Mouse (Mus musculus) liver (tissue): ENCODE data around the gene Got2.
A peak's percentile ranks its signal among the peaks of the same experiment; 100 is the strongest.
"Not testable (repeated sequence)": the region's sequence is repeated elsewhere in the genome, so short reads cannot be mapped to it uniquely, and the experiment has no call there.

Experiments
- DNase-seq: peaks from one replicate; pipeline ENCODE4 v3.0.0-alpha.2; 2020; ENCODE audit warnings: mixed read lengths

Got2 gene

GRCm38 (mm10) chr8:95864851-95865250, 23.5 kb downstream of the Got2 start:
- not testable (repeated sequence) for DNase-seq

DNA sequence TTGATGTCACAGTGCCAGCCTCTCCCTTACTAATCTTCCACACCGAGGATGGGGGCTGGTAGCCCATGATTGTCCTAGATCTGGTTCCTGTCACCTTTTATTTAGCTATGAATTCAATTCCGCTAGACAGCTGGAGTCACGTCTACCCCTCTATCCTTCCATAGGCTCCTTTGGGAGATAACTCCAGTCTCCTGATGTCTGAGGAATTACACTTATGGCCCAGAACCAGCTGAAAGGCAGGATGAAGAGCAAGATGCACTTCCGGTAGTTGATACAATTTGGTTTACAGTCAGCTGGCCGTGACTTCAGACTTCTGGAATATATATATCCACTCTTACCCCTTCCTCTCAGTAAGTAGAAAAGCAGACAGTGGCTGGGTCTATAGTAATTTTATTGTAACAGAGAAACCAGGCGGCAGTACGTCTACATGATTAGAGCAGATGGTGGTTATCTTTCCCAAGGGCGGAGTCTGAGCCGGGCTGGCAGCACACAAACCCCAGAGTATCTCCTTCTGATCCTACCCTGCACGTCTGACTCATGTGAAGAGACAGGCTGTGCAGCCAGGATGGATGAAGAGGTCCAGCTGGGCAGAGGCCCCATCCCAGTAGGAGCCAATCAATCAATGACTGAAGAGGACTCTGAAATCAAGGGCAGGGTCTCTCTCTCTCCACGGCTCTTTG, 24.4 kb downstream of the Got2 start:
- DNase-seq = not testable (repeated sequence)

GRCm38 (mm10) chr8:95854174-95854573, 34.2 kb downstream of the Got2 start:
- no peak for DNase-seq

DNA sequence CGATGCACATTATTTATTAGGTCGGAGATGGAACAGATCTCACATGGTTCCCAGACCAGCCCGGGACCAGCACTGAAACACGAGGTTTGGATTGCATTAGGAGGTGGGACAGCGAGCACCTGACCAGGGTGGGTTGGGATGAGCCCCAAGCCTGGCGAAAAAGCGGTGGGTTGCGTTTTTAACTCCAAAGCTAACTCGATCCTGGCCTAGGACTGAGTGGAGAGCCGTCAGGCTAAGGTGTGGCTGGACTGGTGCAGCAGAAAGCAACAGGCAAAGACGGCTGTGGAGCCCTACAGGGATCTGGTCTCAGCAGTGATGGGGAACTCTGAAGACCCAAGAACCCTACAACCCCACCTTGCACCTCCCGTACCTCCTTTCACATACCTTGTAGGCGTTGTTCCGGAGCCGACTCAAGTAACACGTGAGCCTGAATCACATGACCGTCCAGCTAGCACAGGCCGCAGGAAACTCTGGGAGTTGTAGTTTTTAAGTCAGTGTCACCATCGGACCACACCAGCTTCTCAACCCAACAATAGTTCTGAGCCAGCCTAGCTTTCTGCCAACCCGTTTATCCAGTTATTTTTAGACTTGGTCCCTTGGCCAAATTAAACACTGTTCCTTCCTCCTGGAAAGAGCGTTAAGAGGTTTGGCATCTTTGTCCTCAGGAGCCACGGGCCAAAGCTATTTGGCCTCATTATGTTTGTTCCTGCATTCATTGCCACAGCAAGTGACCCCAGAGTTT, 35.1 kb downstream of the Got2 start, which contains the start of gene Slc38a7:
TSS of gene Slc38a7 (minus strand) at position 438 of the 742 bp plus-strand sequence.
- peak; percentile 64 for DNase-seq

GRCm38 (mm10) chr8:95852290-95852689, 36.1 kb downstream of the Got2 start:
- DNase-seq = peak; percentile 24

GRCm38 (mm10) chr8:95850326-95850725, 38.0 kb downstream of the Got2 start:
- no peak for DNase-seq

DNA sequence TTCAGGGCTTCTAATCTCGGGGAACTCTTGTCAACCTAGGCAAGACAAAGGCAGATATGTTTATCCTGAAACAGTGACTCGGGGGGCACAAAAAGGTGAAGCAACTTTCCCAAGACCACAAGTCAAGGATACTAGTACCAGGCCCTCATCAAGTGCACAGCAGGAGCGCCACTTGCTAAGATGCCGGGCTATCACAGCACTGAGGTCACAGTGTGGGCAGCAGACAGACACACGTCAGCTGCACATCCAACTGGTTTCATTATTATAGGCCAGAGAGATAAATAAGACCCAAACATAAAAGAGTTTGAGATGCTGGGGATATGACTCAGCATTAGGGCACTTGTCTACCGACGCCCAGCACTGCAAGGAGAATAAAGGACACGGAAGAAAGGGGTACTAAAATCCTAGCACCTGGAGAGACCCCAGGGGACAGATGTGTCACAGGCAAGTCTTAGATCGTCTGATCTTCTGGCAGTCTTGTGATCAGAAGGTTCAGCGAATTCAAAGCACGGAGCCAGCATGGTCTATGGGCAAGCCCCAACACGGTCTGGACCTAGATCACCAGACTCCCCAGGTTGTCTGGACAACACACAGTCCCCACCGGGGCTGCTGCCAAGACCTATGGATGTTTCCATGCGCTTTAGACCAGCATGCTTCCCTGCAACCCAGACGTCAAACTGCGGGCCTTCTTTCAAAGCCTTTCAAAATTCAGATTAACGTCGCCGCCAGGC, 39.4 kb downstream of the Got2 start:
- DNase-seq = no peak

- DNase-seq = no peak
These were observed 40.2 kb downstream of the Got2 start for GRCm38 (mm10) chr8:95848061-95848551.

DNA sequence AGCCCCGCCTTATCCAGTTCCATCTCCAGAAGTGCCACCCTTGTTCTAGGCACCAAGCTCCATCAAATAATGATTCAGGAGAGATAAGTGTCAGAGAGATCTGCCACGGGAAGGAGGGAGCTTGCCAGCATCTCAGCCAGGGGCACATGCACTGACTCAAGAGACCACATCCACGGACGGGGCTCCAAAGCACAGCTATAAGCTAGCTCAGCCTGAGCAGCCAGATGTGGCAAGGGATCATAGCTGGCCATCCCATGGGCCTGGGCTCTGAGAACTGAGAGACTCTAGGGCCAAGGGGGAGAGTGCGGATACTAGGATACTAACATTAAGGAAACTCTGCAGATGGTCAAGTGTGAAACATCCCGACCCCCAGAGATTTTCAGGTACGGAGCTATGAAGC, 43.3 kb downstream of the Got2 start:
- no peak for DNase-seq

DNA sequence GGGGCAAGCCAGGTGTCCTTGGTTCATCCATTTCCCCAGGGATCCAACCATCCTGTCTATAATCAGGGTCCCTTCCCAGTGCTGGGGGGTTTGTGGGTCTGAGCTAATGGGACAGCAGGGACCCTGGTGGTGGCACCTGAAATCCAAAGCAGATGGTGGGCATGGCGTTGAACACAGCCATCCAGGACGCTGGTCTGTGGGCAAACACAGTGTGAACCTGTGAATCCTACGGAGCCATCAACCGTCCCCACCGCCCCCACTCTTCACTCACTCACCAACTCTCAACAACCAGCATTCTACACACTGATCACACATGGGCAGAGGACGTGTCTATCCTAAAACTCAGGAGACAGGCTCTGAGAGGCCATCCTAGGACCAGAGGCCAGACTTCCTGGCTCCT, 44.4 kb downstream of the Got2 start:
- DNase-seq = no peak

- no peak for DNase-seq
These were observed 46.9 kb downstream of the Got2 start for GRCm38 (mm10) chr8:95841436-95841835.

DNA sequence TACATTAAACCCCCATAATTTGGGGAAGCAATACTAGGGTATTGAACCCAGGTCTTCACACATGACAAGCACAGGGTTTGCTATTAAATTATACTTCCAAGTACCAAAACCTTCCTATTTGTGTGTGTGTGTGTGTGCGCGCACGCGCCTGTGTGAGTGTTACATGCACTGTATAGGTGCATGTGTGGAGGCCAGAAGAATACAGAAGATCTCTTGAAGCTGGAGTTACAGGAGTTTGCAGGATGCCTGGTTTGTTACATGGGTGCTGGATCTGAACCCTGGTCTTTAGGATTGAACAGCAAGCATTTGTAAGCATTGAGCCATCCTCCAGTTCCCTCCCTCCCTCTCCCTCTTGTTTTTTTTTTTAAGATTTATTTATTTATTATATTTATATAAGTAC, 49.1 kb downstream of the Got2 start:
- DNase-seq = no peak

DNA sequence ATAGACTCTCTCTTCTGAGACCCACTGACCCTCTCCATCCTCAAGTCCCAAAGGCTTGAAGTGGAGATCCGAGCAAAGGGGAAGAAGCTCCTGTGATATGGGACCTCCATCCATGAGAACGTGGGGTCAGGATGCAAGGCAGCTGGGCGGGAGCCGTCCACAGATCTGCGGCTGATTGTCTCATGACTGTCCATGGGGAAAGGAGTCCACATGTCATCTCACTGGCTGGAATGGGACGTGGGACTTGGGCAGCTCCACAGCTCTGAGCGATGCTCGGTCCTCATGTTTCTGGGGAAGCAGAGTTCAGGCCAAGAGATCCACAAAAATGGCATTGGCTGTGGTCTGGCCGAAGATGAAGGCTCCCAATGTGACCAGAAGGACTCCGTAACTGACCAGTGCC, 51.1 kb downstream of the Got2 start:
- DNase-seq = no peak

DNA sequence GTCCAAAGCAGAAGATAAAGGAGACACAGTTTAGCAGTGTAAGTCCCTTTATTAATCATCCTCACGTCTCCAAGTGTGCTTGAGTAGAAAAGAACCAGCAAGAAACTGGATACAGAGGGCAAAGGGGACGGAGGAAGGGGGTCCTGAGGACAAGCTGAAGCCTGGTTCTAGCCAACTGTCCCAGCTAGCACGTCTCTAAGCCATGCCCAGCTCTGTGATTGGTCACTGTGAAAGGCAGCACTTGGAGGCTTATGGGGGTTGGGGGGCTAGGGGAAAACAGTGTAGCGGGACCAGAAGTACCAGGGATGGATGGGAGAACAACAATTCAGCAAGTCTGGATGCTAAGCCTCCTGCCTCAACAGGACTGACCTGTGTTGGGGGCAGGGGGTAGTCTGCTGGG, 52.5 kb downstream of the Got2 start:
- DNase-seq = no peak

DNA sequence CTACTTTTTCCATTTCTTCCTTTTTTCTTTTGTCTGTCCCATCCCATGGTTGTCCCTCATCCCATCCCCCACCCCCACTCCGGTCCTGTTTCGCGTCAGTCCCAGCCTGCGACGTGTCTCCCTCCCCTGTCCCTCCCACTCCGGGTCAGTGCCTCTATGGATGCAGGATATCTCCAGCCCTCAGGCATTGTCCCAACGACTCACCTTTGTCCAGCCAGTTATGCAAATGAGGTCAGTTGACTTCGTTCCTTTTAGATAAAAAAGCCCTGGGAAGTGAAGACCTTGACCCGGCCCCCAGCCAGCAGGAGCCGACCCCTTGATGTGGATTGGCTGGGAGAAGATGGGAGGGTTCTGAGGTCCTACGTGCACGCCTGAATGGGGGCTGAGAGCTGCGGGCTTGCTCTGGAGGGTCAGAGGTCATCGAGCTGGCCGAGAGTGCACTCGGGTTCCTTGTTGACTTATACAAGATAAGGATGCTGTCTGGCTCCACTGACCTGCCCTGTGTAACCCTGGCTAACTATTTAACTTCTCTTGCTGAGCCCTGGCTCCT, 54.8 kb downstream of the Got2 start:
- peak; percentile 75 for DNase-seq

DNA sequence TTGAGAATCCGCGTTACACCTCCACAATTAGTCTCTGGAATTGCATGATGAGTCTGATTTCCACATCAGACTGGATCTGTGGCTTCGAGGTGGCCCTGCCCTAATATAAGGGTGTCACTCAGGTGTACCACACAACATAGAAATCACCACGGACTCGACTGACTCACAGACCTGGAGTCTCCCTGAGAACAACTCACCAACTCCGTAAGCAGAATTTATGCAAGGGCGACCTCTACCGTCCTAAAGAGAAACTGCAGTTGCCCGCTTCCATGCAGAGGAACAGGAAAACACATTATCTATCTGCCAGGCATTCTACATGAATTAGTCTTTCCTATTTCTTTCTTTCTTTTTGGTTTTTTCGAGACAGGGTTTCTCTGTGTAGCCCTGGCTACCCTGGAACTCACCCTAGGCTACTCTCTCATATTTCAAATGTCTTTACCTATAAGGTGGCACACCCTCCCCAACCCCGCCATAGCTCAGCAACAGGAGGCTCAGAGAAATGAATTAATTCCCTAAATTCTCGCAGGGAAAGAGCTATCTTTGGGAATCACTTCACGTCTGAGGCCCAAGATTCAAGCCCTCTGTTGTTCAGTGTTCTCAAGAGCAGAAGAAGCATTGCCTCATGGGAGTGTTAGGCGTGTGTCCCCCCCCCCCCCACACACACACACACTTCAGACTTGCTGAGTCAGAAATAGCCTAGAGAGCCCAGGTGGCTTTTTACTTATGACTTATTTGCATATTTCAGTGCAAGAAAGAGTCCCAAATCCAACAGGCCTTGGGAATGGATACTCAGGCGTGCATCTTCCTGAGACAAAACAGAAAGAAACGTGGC, 55.5 kb downstream of the Got2 start:
- peak; percentile 85 for DNase-seq

DNA sequence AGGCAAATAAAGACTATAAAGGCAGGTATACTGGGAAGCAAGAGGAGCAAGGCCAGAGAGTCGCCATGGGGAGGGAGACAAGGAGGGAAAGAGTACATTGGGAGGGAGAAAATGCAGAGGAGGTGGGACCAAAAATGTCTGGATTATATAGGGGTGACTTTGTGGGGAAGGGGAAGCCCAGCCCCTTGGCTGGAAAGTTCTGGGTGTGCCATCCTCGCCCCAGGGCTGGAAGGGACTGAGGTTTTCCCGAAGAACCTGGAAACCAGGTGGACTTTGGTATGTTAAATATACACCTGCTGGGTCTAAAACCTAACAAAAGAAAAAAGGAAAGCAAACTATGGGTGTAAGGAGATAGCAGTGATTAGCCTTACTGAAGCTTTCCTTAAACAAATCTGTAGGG, 58.2 kb downstream of the Got2 start:
- no peak for DNase-seq

GRCm38 (mm10) chr8:95825162-95825561, 63.2 kb downstream of the Got2 start, which contains the start of gene Sap18b:
Gene Sap18b (plus strand): TSS chr8:95825346.
- DNase-seq = not testable (repeated sequence)

GRCm38 (mm10) chr8:95822699-95823098, 65.6 kb downstream of the Got2 start:
- no peak for DNase-seq

DNA sequence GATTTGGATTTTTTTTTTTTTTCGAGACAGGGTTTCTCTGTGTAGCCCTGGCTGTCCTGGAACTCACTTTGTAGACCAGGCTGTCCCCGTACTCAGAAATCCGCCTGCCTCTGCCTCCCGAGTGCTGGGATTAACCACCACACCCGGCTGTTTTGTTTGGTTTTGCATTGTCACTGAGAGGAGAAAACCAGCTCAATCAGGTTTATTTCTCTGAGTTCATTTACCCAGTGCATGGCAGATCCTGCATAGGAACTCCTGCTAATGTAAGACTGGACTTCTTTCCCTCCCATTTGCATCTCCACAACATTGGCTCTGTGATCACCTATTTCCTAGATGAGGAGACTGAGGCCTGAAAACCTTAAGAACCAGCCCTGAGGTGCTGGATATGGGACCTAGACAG, 66.3 kb downstream of the Got2 start:
- no peak for DNase-seq

DNA sequence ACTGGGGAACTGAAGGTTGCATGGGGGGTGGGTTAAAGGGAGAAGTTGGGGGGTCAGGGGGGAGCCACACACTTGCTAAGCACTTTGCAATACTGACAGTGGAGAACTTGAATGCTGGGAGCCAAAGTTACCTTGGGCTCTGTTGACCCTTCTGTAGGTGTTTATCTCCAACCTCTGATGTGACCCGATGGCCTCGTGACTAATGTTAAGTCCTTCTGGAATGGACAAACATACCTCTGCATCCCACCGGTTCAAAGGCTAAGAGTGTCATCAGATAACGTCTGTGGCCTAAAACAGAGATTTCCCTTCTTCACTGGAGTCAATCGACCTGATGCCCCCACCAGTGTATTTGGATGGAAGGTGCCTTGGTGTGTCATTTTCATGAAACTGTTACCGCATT, 67.1 kb downstream of the Got2 start:
- DNase-seq = peak; percentile 25

GRCm38 (mm10) chr8:95818211-95818610, 70.1 kb downstream of the Got2 start:
- DNase-seq = no peak
